Mouse (Mus musculus): Measurements from ENCODE around the gene Kpnb1. TPM values are rescaled to one million over a fixed set of nuclear protein-coding genes. Genes with fewer than 3 reads are reported as not detected.

Gene Kpnb1
- total RNA-seq, 1 experiment from 2014 or later, result 192 TPM

- ATAC-seq (replicated peaks; ENCODE audit: insufficient number of reproducible peaks, low FRiP score, low TSS enrichment, poor library complexity, severe bottlenecking), result peak; percentile 44; the same call in 1 of the 2 replicates
Observed at GRCm38 (mm10) chr11:97123282-97123890, 64.3 kb downstream of the Kpnb1 start.

DNA sequence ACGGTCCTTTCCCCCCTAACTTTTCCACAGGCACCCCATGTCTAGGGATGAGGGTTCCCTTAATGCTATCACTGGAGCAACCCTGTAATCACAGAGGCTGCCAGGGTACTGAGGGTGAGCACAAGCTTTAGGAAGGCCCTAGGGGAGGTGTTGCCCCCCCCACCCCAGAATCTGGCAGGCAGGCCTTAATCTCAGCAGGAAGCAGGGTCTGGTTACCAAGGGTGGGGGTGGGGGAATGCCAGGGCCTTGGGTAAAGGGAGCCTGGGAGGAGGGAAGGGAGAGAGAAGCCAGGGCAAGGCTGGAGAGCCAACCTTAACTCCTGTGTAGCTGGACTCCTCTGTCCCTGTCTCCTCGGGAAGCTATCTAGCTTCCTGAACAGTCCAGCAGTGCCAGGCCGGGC is 67.0 kb downstream of the Kpnb1 start:
- ATAC-seq (replicated peaks; ENCODE audit: insufficient number of reproducible peaks, low FRiP score, low TSS enrichment, poor library complexity, severe bottlenecking), result no peak

- ATAC-seq (replicated peaks; ENCODE audit: insufficient number of reproducible peaks, low FRiP score, low TSS enrichment, poor library complexity, severe bottlenecking), result no peak
Observed at GRCm38 (mm10) chr11:97120221-97120620, 67.5 kb downstream of the Kpnb1 start.

GRCm38 (mm10) chr11:97115797-97116196 is 71.9 kb downstream of the Kpnb1 start:
- no peak for ATAC-seq (replicated peaks; ENCODE audit: insufficient number of reproducible peaks, low FRiP score, low TSS enrichment, poor library complexity, severe bottlenecking)

GRCm38 (mm10) chr11:97114671-97115601 is 72.7 kb downstream of the Kpnb1 start, which contains the start of gene Tbx21:
Gene Tbx21 (minus strand): TSS chr11:97115331.
- no peak for ATAC-seq (replicated peaks; ENCODE audit: insufficient number of reproducible peaks, low FRiP score, low TSS enrichment, poor library complexity, severe bottlenecking)

DNA sequence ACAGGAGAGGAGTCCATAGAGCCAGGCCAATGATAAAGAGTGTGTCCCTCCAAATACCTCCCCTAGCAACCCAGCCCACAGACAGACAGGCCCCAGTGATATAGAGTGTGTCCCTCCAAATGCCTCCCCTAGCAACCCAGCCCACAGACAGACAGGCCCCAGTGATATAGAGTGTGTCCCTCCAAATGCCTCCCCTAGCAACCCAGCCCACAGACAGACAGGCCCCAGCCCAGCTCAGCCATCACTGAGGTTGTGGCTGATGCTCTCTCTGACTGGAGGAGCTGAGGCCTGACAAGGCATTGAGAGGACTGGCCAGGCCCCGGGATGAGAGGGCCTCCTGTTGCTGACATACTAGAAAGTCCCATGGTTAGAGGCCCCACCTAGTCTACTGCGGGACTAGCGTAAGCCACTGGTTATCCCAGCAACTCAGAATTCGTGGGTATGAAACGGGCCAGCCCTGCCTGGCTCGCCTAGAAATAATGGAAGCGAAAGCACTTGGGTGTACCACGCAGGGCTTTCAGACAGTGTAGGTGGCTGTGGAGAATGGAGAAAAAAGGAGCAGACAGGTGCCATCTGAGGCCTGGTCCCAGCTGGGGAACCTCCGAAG is 75.1 kb downstream of the Kpnb1 start:
- peak; percentile 61; the same call in 1 of the 2 replicates for ATAC-seq (replicated peaks; ENCODE audit: insufficient number of reproducible peaks, low FRiP score, low TSS enrichment, poor library complexity, severe bottlenecking)

Other genes starting within 250 kb of the Kpnb1 start
- 18.3 to 23.7 TPM (median 20.6 TPM) in 3 replicates for gene Pnpo, start 243.9 kb downstream of the Kpnb1 start, total RNA-seq (2017)
- gene Sp2, start 204.9 kb downstream of the Kpnb1 start, total RNA-seq (2017), result 4.2 to 7.6 TPM (median 7.1 TPM) in 3 replicates
- not detected in 3 replicates for gene Sp6, start 174.5 kb downstream of the Kpnb1 start, total RNA-seq (2017)
- 2.3 to 3.2 TPM (median 2.9 TPM) in 3 replicates for gene Scrn2, start 157.9 kb downstream of the Kpnb1 start, total RNA-seq (2017)
- not detected in 3 replicates for gene Lrrc46, start 146.5 kb downstream of the Kpnb1 start, total RNA-seq (2017)
- gene Mrpl10, start 146.3 kb downstream of the Kpnb1 start, total RNA-seq (2017), result 12.3 to 17.5 TPM (median 13.4 TPM) in 3 replicates
- gene Osbpl7, start 137.3 kb downstream of the Kpnb1 start, total RNA-seq (2017), result 10.0 to 13.1 TPM (median 11.3 TPM) in 3 replicates
- 25.3 to 119 TPM (median 30.9 TPM) in 3 replicates for gene Tbx21, start 72.5 kb downstream of the Kpnb1 start, total RNA-seq (2017)
- 23.2 to 34.3 TPM (median 24.7 TPM) in 3 replicates for gene Tbkbp1, start 36.4 kb downstream of the Kpnb1 start, total RNA-seq (2017)
- 23.9 to 35.9 TPM (median 24.2 TPM) in 3 replicates for gene Npepps, start 92.8 kb upstream of the Kpnb1 start, total RNA-seq (2017)
- gene Mrpl45, start 127.8 kb upstream of the Kpnb1 start, total RNA-seq (2017), result 7.5 to 14.9 TPM (median 11.4 TPM) in 3 replicates
- 0.29 to 0.39 TPM in 2 of 3 replicates, not detected in the other for gene Gpr179, start 164.2 kb upstream of the Kpnb1 start, total RNA-seq (2017)
- gene Socs7, start 174.7 kb upstream of the Kpnb1 start, total RNA-seq (2017), result 16.8 to 18.8 TPM (median 18.0 TPM) in 3 replicates
- gene Arhgap23, start 227.7 kb upstream of the Kpnb1 start, total RNA-seq (2017), result 4.7 to 5.8 TPM (median 5.0 TPM) in 3 replicates